Mouse (Mus musculus) mature B cell (primary cell): ENCODE measurements around the gene Mfsd9.

Experiments
- in situ Hi-C: fragments of 300-500 bp; cut with MboI; formaldehyde crosslinking; loops from 2 replicates; pipeline ENCODE4 v1.14.3; 2019

Mfsd9 gene

GRCm38 (mm10) chr1:40790324-40791141 lies at the start of gene Mfsd9:
Gene Mfsd9, minus strand, starts transcription at chr1:40790687.
- in situ Hi-C loops = no loop called here

GRCm38 (mm10) chr1:40835468-40835867 lies 45.0 kb upstream of the Mfsd9 start:
- in situ Hi-C loops = no loop called here

GRCm38 (mm10) chr1:40830712-40831507 lies 40.4 kb upstream of the Mfsd9 start:
- in situ Hi-C loops = no loop called here

- in situ Hi-C loops = no loop called here
These were observed 38.9 kb upstream of the Mfsd9 start for GRCm38 (mm10) chr1:40829213-40829914.

- in situ Hi-C loops = no loop called here
These were observed 35.3 kb upstream of the Mfsd9 start for GRCm38 (mm10) chr1:40825826-40826225.

GRCm38 (mm10) chr1:40824936-40825335 lies 34.4 kb upstream of the Mfsd9 start:
- in situ Hi-C loops = no loop called here

- in situ Hi-C loops = no loop called here
These were observed 34.0 kb upstream of the Mfsd9 start for GRCm38 (mm10) chr1:40824517-40824916.

GRCm38 (mm10) chr1:40815071-40815845 lies 24.8 kb upstream of the Mfsd9 start:
- in situ Hi-C loops = no loop called here

GRCm38 (mm10) chr1:40808643-40809042 lies 18.2 kb upstream of the Mfsd9 start:
- in situ Hi-C loops = no loop called here

GRCm38 (mm10) chr1:40805891-40806290 lies 15.4 kb upstream of the Mfsd9 start:
- in situ Hi-C loops = no loop called here

- in situ Hi-C loops = no loop called here
These were observed 14.9 kb upstream of the Mfsd9 start, which contains the start of gene Tmem182 for GRCm38 (mm10) chr1:40805351-40805750. Gene Tmem182, plus strand, starts transcription at chr1:40805601.

- in situ Hi-C loops = no loop called here
These were observed 13.6 kb upstream of the Mfsd9 start for GRCm38 (mm10) chr1:40804118-40804517.

GRCm38 (mm10) chr1:40802759-40803158 lies 12.3 kb upstream of the Mfsd9 start:
- in situ Hi-C loops = no loop called here

GRCm38 (mm10) chr1:40800908-40801307 lies 10.4 kb upstream of the Mfsd9 start:
- in situ Hi-C loops = no loop called here

- in situ Hi-C loops = no loop called here
These were observed 8.6 kb upstream of the Mfsd9 start for GRCm38 (mm10) chr1:40799121-40799520.

GRCm38 (mm10) chr1:40797348-40797747 lies 6.9 kb upstream of the Mfsd9 start:
- in situ Hi-C loops = no loop called here

- in situ Hi-C loops = no loop called here
These were observed 5.0 kb upstream of the Mfsd9 start for GRCm38 (mm10) chr1:40795508-40795907.

- in situ Hi-C loops = no loop called here
These were observed 737 bp downstream of the Mfsd9 start for GRCm38 (mm10) chr1:40789666-40790233.

- in situ Hi-C loops = no loop called here
These were observed 1.5 kb downstream of the Mfsd9 start for GRCm38 (mm10) chr1:40788956-40789355.

GRCm38 (mm10) chr1:40785876-40786445 lies 4.5 kb downstream of the Mfsd9 start:
- in situ Hi-C loops = no loop called here

GRCm38 (mm10) chr1:40784306-40784705 lies 6.2 kb downstream of the Mfsd9 start:
- in situ Hi-C loops = no loop called here
